Mouse (Mus musculus) embryonic facial prominence, embryonic 12.5 days (tissue): ENCODE results near the gene Map3k20. TPM values are rescaled to one million over a fixed set of nuclear protein-coding genes. Genes with fewer than 3 reads are reported as not detected.
A peak's percentile ranks its signal among the peaks of the same experiment; 100 is the strongest.

Experiments
- ATAC-seq: fragments of 200-750 bp; cut with Nextera tagmentation; 2 replicates; pipeline ENCODE4 v1.8.0; 2017; ENCODE audit not compliant: insufficient number of reproducible peaks, insufficient read depth, low FRiP score, low TSS enrichment
- H3K27ac ChIP-seq: fragments of 300-500 bp; sonication (generic); 2 replicates; pipeline ENCODE4 v1.5.1; 2016; ENCODE audit warnings: mild to moderate bottlenecking
- H3K27me3 ChIP-seq: fragments of 300-500 bp; sonication (generic); 2 replicates; pipeline ENCODE4 v1.6.1; 2016; ENCODE audit warnings: mild to moderate bottlenecking, moderate library complexity
- H3K36me3 ChIP-seq: fragments of 300-500 bp; sonication (generic); 2 replicates; pipeline ENCODE4 v1.6.1; 2016; ENCODE audit warnings: mild to moderate bottlenecking
- H3K4me1 ChIP-seq: fragments of 300-500 bp; sonication (generic); 2 replicates; pipeline ENCODE4 v1.6.1; 2016
- H3K4me2 ChIP-seq: fragments of 300-500 bp; sonication (generic); replicated peaks from 2 replicates; pipeline ENCODE4 v1.6.1; 2016; ENCODE audit warnings: mild to moderate bottlenecking, moderate library complexity
- H3K4me3 ChIP-seq: fragments of 300-500 bp; sonication (generic); 2 replicates; pipeline ENCODE4 v1.5.1; 2016; ENCODE audit warnings: mild to moderate bottlenecking
- H3K9ac ChIP-seq: fragments of 300-500 bp; sonication (generic); 2 replicates; pipeline ENCODE4 v1.6.1; 2016; ENCODE audit warnings: mild to moderate bottlenecking, moderate library complexity
- H3K9me3 ChIP-seq: fragments of 300-500 bp; sonication (generic); 2 replicates; pipeline ENCODE4 v1.6.1; 2016; ENCODE audit warnings: mild to moderate bottlenecking, moderate library complexity
- WGBS: fragments of 180-500 bp; shearing (Covaris S2); methylation state at CpG from one replicate; pipeline ENCODE4 v1.1.7; 2016; 5-methylcytosine and 5-hydroxymethylcytosine counted together
- polyA plus RNA-seq: library from polyadenylated mRNA; unstranded; fragments of >200 nt; fragmentation: Nextera tagmentation; extraction: Ambion mirVana; gene quantifications from 2 replicates; pipeline ENCODE4 v1.2.1, GENCODE M21; 2016

The Map3k20 gene
- polyA plus RNA-seq, 1 experiment from 2014 or later: 10.9 TPM

DNA sequence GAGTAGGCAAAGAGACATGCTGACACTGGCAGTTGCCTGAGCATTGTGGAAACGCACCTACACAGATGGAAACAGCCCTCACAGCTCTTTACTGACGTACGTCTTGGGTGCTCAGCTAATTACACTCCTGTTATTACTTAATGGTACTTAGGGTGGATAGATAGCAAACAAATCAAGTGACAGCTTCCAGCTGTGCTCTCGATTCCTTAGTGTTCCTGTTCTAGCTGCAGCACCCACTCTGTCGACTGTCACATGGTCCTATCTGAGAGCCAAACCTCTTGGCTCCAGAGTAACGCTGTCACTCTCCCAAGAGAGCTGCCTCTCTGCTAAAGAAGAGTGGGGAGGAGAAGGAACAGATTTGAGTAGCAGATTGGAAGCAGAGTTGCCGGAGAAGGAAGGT lies 80.5 kb downstream of the Map3k20 start:
- no peak overlapping the region for H3K4me2 ChIP-seq
- H3K27ac ChIP-seq: no peak overlapping the region
- no peak overlapping the region for H3K4me3 ChIP-seq
- no peaks in the 10 kb centered on the region for H3K27me3 ChIP-seq
- no peak overlapping the region for H3K9ac ChIP-seq
- H3K9me3 ChIP-seq: no peaks in the 10 kb centered on the region
- no peaks in the 10 kb centered on the region for H3K36me3 ChIP-seq
- WGBS: 67% methylated on average over 7 of the region's 7 CpGs
- 0 out of 2 replicates have a peak, but pooled peaks cover 4% of the 10 kb centered on the region for H3K4me1 ChIP-seq
- no peak for ATAC-seq

- WGBS: 81% methylated on average over 5 of the region's 5 CpGs
- no peak overlapping the region for H3K27ac ChIP-seq
- H3K4me1 ChIP-seq: 0 out of 2 replicates have a peak, but pooled peaks cover 4% of the 10 kb centered on the region
- H3K27me3 ChIP-seq: no peaks in the 10 kb centered on the region
- H3K36me3 ChIP-seq: no peaks in the 10 kb centered on the region
- H3K4me2 ChIP-seq: no peak overlapping the region
- no peak for ATAC-seq
- no peak overlapping the region for H3K9ac ChIP-seq
- H3K4me3 ChIP-seq: no peak overlapping the region
- H3K9me3 ChIP-seq: no peaks in the 10 kb centered on the region
Observed at GRCm38 (mm10) chr2:72366503-72366902, 81.1 kb downstream of the Map3k20 start.

DNA sequence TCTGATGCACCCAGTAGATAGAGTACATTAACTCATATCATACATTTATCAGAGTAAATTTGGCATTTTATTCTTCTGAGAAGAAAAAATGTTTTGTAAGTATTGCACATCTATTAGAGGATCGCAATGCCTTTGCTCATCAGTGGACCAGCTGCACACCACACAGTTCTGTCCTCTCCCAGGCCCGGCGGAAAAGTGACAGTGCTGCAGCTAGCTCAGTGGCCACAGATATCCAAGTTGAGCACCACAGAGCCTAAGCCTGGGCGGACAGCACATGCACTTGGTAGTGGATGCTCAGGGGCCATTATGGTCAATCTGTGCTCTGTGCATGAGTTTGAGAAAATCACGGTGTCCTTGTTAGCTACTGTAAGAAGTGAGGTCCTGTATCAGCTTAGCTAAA lies 82.4 kb downstream of the Map3k20 start:
- WGBS: 93% methylated on average over 5 of the region's 5 CpGs
- no peak overlapping the region for H3K4me2 ChIP-seq
- ATAC-seq: no peak

DNA sequence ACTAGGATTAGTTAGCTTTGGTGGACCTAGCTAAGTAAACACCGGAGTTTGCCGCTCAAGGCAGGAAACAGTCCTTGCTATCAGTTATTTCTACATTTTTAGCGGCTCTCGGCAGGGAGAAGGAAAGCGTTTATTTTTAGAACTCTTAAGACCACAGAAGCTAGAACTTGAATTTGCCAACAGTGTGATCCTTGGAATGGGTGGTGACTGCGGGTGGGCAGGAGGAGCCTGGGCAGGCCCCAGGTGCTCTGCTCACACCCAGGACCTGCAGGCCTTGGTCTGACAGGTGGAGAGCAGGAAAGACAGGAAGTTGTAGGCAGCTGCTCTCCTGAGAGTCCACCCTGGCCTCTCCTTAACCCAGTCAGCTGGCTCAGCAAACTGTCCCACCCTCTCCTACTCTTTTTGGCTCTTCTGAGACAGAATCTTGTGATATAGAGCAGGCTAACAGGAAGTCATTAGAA lies 83.7 kb downstream of the Map3k20 start:
- no peaks in the 10 kb centered on the region for H3K9me3 ChIP-seq
- 0 out of 2 replicates have a peak, but pooled peaks cover 4% of the 10 kb centered on the region for H3K4me1 ChIP-seq
- ATAC-seq: no peak
- H3K4me2 ChIP-seq: no peak overlapping the region
- H3K27me3 ChIP-seq: no peaks in the 10 kb centered on the region
- H3K36me3 ChIP-seq: no peaks in the 10 kb centered on the region
- no peak overlapping the region for H3K9ac ChIP-seq
- H3K27ac ChIP-seq: no peak overlapping the region
- 71% methylated on average over 6 of the region's 6 CpGs for WGBS
- no peak overlapping the region for H3K4me3 ChIP-seq

More for the DNA sequence above, 82.4 kb downstream of the Map3k20 start:
- Histone ChIP-seq H3K27me3 (no peaks in the 10 kb centered on the region), H3K4me3 (no peak overlapping the region), H3K4me1 (0 out of 2 replicates have a peak, but pooled peaks cover 4% of the 10 kb centered on the region), H3K9ac (no peak overlapping the region), H3K9me3 (no peaks in the 10 kb centered on the region), H3K27ac (no peak overlapping the region), H3K36me3 (no peaks in the 10 kb centered on the region)

GRCm38 (mm10) chr2:72372136-72372535 lies 86.7 kb downstream of the Map3k20 start:
- 0 out of 2 replicates have a peak, but pooled peaks cover 4% of the 10 kb centered on the region for H3K4me1 ChIP-seq
- no peaks in the 10 kb centered on the region for H3K9me3 ChIP-seq
- no peaks in the 10 kb centered on the region for H3K27me3 ChIP-seq
- H3K4me3 ChIP-seq: no peak overlapping the region
- WGBS: 81% methylated on average over 13 of the region's 13 CpGs
- H3K9ac ChIP-seq: no peak overlapping the region
- H3K27ac ChIP-seq: no peak overlapping the region
- H3K36me3 ChIP-seq: no peaks in the 10 kb centered on the region
- no peak overlapping the region for H3K4me2 ChIP-seq
- ATAC-seq: no peak

DNA sequence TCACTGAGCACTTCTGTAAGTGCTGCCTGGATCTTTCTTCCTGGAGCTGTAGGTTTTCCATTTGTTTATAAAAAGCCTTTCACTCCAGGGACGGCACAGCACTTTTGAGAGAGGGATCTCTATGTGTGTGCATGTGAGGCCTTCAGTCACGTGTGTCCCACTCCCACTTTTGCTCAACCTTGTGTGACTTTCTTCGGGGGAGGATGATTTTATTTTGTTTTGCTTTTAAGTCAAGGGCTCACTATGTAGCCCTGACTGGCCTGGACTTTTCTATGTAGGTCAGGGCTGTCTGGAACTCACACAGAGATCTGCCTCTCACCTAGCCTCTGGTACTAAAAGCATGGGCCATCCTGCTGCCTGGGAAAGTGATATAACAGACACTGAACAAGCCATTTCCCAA lies 88.6 kb downstream of the Map3k20 start:
- H3K4me2 ChIP-seq: no peak overlapping the region
- H3K27ac ChIP-seq: no peak overlapping the region
- H3K27me3 ChIP-seq: no peaks in the 10 kb centered on the region
- no peak overlapping the region for H3K4me3 ChIP-seq
- WGBS: 76% methylated on average over 3 of the region's 3 CpGs
- H3K4me1 ChIP-seq: 0 out of 2 replicates have a peak, but pooled peaks cover 3% of the 10 kb centered on the region
- no peaks in the 10 kb centered on the region for H3K9me3 ChIP-seq
- H3K9ac ChIP-seq: no peak overlapping the region
- ATAC-seq: no peak
- no peaks in the 10 kb centered on the region for H3K36me3 ChIP-seq

- no peak overlapping the region for H3K4me3 ChIP-seq
- WGBS: 82% methylated on average over 3 of the region's 3 CpGs
- H3K9me3 ChIP-seq: no peaks in the 10 kb centered on the region
- H3K4me1 ChIP-seq: no peaks in the 10 kb centered on the region
- H3K4me2 ChIP-seq: no peak overlapping the region
- no peaks in the 10 kb centered on the region for H3K27me3 ChIP-seq
- ATAC-seq: no peak
- H3K9ac ChIP-seq: no peak overlapping the region
- H3K36me3 ChIP-seq: no peaks in the 10 kb centered on the region
- H3K27ac ChIP-seq: no peak overlapping the region
Observed at GRCm38 (mm10) chr2:72375877-72376276, 90.4 kb downstream of the Map3k20 start.

GRCm38 (mm10) chr2:72376946-72377345 lies 91.5 kb downstream of the Map3k20 start:
- Histone ChIP-seq H3K27ac (no peak overlapping the region), H3K27me3 (no peaks in the 10 kb centered on the region), H3K4me1 (no peaks in the 10 kb centered on the region), H3K9ac (no peak overlapping the region), H3K4me3 (no peak overlapping the region), H3K36me3 (no peaks in the 10 kb centered on the region), H3K9me3 (no peaks in the 10 kb centered on the region), H3K4me2 (no peak overlapping the region)
- 92% methylated on average over 5 of the region's 5 CpGs for WGBS
- ATAC-seq: no peak

- no peak overlapping the region for H3K4me2 ChIP-seq
- 92% methylated on average over 11 of the region's 11 CpGs for WGBS
Observed at GRCm38 (mm10) chr2:72379425-72379824, 94.0 kb downstream of the Map3k20 start.

DNA sequence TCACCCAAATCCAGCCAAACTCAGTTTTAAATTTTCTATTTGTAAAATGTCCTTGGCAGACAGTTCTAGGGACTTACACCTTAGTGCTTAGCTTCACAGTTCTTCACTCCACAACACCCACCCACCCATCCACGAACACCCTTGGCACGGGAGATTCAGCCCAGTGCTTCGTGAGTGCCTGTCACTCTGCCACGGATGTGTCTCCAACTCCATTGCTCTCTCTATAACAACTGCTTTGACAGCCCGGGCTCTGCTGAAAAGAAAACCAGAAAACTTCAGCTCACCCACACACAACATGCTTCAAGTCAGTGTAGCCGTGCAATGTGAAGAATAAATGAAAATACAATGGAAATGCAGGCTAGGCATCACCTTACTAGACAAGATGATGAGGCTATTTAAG lies 97.2 kb downstream of the Map3k20 start:
- H3K9ac ChIP-seq: no peak overlapping the region
- H3K4me3 ChIP-seq: no peak overlapping the region
- H3K36me3 ChIP-seq: no peaks in the 10 kb centered on the region
- H3K27me3 ChIP-seq: no peaks in the 10 kb centered on the region
- 85% methylated on average over 6 of the region's 6 CpGs for WGBS
- no peak overlapping the region for H3K27ac ChIP-seq
- H3K4me1 ChIP-seq: no peaks in the 10 kb centered on the region
- no peaks in the 10 kb centered on the region for H3K9me3 ChIP-seq
- ATAC-seq: no peak
- no peak overlapping the region for H3K4me2 ChIP-seq

More at GRCm38 (mm10) chr2:72379425-72379824, 94.0 kb downstream of the Map3k20 start:
- Histone ChIP-seq H3K4me1 (no peaks in the 10 kb centered on the region), H3K4me3 (no peak overlapping the region), H3K27ac (no peak overlapping the region), H3K27me3 (no peaks in the 10 kb centered on the region), H3K9ac (no peak overlapping the region), H3K9me3 (no peaks in the 10 kb centered on the region), H3K36me3 (no peaks in the 10 kb centered on the region)
- ATAC-seq: no peak

GRCm38 (mm10) chr2:72383321-72383720 lies 97.9 kb downstream of the Map3k20 start:
- 66% methylated on average over 11 of the region's 11 CpGs for WGBS
- H3K9ac ChIP-seq: no peak overlapping the region
- H3K4me1 ChIP-seq: no peaks in the 10 kb centered on the region
- H3K27me3 ChIP-seq: no peaks in the 10 kb centered on the region
- H3K27ac ChIP-seq: no peak overlapping the region
- no peak overlapping the region for H3K4me3 ChIP-seq
- H3K4me2 ChIP-seq: no peak overlapping the region
- H3K36me3 ChIP-seq: no peaks in the 10 kb centered on the region
- no peak for ATAC-seq
- no peaks in the 10 kb centered on the region for H3K9me3 ChIP-seq

DNA sequence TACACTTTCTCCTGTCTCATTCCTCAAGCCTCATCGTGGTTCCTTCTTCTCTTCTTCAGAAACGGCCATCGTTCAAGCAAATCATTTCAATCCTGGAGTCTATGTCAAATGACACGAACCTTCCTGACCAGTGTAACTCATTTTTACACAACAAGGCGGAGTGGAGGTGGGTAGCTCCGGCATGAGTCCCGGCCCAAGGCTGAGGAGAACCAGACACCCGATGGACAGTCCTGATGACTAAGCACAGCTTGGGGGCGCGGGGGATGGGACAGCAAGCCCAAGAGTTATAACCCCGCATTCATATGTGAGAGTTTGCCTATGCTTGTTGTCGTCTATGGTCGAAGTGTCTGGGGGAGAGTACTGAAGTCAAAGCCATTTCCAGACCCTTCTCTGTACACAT lies 104.0 kb downstream of the Map3k20 start:
- no peaks in the 10 kb centered on the region for H3K9me3 ChIP-seq
- no peak overlapping the region for H3K9ac ChIP-seq
- no peak overlapping the region for H3K4me3 ChIP-seq
- WGBS: 83% methylated on average over 13 of the region's 13 CpGs
- H3K4me2 ChIP-seq: no peak overlapping the region
- H3K4me1 ChIP-seq: peaks cover 9% of the 10 kb centered on the region; the same call in 1 of the 2 replicates
- H3K27me3 ChIP-seq: no peaks in the 10 kb centered on the region
- H3K36me3 ChIP-seq: no peaks in the 10 kb centered on the region
- no peak overlapping the region for H3K27ac ChIP-seq
- 0 out of 2 replicates have a peak, but pooled peaks have one; percentile 9 for ATAC-seq
